Mouse (Mus musculus) kidney, adult 8-10 months (tissue): ENCODE results near the gene Nnmt.

Experiments used
- DNase-seq, 2 experiments: peaks; one replicate each; pipeline ENCODE4 v3.0.0; 2022

The Nnmt gene

GRCm38 (mm10) chr9:48558637-48559036, 46.3 kb downstream of the Nnmt start:
- DNase-seq = no peak

- DNase-seq = no peak
Observed at GRCm38 (mm10) chr9:48549056-48549455, 55.9 kb downstream of the Nnmt start.

GRCm38 (mm10) chr9:48547233-48547632, 57.7 kb downstream of the Nnmt start:
- DNase-seq = no peak
